Mouse (Mus musculus) liver, embryonic 15.5 days (tissue): ENCODE measurements at regions not wholly inside any gene's neighbourhood (a gene's known extent, or its start where the extent isn't known, plus 50 kb on each side); places are given as distances from the start of the nearest gene placed in this dataset.
A peak's percentile ranks its signal among the peaks of the same experiment; 100 is the strongest.
"Not testable (repeated sequence)": the region's sequence is repeated elsewhere in the genome, so short reads cannot be mapped to it uniquely, and the experiment has no call there.

ENCODE experiments used
- ATAC-seq: fragments of 200-750 bp; cut with Nextera tagmentation; 2 replicates; pipeline ENCODE4 v1.8.0; 2017; ENCODE audit warnings: moderate number of reproducible peaks, mild to moderate bottlenecking, moderate library complexity; ENCODE audit not compliant: insufficient read depth
- H3K27ac ChIP-seq: fragments of 300-500 bp; sonication (generic); replicated peaks from 2 replicates; pipeline ENCODE4 v1.5.1; 2015; ENCODE audit warnings: mild to moderate bottlenecking, inconsistent platforms
- H3K27me3 ChIP-seq: fragments of 300-500 bp; sonication (generic); 2 replicates; pipeline ENCODE4 v1.6.1; 2015; ENCODE audit warnings: mild to moderate bottlenecking, inconsistent platforms
- H3K36me3 ChIP-seq: fragments of 300-500 bp; sonication (generic); replicated peaks from 2 replicates; pipeline ENCODE4 v1.6.1; 2015; ENCODE audit warnings: moderate library complexity, mild to moderate bottlenecking, inconsistent platforms
- H3K4me1 ChIP-seq: fragments of 300-500 bp; sonication (generic); replicated peaks from 2 replicates; pipeline ENCODE4 v1.6.1; 2015; ENCODE audit warnings: inconsistent platforms
- H3K4me2 ChIP-seq: fragments of 300-500 bp; sonication (generic); 2 replicates; pipeline ENCODE4 v1.6.1; 2015; ENCODE audit warnings: moderate library complexity, mild to moderate bottlenecking, inconsistent platforms
- H3K4me3 ChIP-seq: fragments of 300-500 bp; sonication (generic); replicated peaks from 2 replicates; pipeline ENCODE4 v1.5.1; 2015; ENCODE audit warnings: mild to moderate bottlenecking, inconsistent platforms
- H3K9ac ChIP-seq: fragments of 300-500 bp; sonication (generic); 2 replicates; pipeline ENCODE4 v1.6.1; 2015; ENCODE audit warnings: moderate library complexity, mild to moderate bottlenecking, inconsistent platforms
- H3K9me3 ChIP-seq: fragments of 300-500 bp; sonication (generic); replicated peaks from 2 replicates; pipeline ENCODE4 v1.6.1; 2016; ENCODE audit warnings: inconsistent platforms
- WGBS: fragments of 180-500 bp; shearing (Covaris S2); methylation state at CpG from one replicate; pipeline ENCODE4 v1.1.7; 2015; ENCODE audit warnings: mixed read lengths; ENCODE audit not compliant: insufficient replicate concordance; 5-methylcytosine and 5-hydroxymethylcytosine counted together

DNA sequence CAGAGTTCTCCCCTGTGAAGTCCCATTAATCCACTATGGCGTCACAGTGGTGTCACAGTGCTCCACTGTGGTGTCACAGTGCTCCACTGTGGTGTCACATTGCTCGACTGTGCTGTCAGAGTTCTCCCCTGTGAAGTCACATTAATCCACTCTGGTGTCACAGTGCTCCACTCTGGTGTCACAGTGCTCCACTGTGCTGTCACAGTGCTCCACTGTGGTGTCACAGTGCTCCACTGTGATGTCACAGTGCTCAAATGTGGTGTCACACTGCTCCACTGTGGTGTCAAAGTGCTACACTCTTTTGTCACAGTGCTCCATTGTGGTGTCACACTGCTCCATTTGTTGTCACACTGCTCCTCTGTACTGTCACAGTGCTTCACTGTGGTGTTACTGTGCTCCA lies 85.0 kb upstream of the Scaf8 start:
- H3K27me3 ChIP-seq, H3K9me3 ChIP-seq, H3K4me1 ChIP-seq, H3K9ac ChIP-seq, H3K36me3 ChIP-seq, H3K4me3 ChIP-seq, H3K4me2 ChIP-seq, H3K27ac ChIP-seq: not testable (repeated sequence)
- 35% methylated on average over 2 of the region's 2 CpGs for WGBS
- peak; percentile 55 for ATAC-seq

DNA sequence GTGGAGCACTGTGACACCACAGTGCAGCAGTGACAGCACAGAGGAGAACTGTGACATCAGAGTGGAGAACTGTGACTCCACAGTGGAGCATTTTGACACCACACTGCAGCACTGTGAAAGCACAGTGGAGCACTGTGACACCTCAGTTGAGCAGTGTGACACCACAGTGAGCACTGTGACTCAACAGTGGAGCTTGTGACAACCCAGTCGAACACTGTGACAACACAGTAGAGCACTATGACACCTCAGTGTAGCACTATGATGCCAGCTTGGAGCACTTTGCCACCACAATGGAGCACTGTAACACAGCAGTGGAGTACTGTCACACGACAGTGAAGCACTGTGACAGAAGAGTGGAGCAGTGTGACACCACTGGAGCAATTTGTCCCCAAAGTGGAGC lies 79.7 kb upstream of the Scaf8 start:
- 0 out of 2 replicates have a peak, but pooled peaks cover 3% of the 10 kb centered on the region for H3K9me3 ChIP-seq
- no peaks in the 10 kb centered on the region for H3K27me3 ChIP-seq
- H3K36me3 ChIP-seq: no peaks in the 10 kb centered on the region
- H3K4me2 ChIP-seq: no peak overlapping the region
- ATAC-seq: no peak
- 36% methylated on average over 2 of the region's 2 CpGs for WGBS
- no peaks in the 10 kb centered on the region for H3K4me1 ChIP-seq
- H3K9ac ChIP-seq: no peak overlapping the region
- no peak overlapping the region for H3K4me3 ChIP-seq
- no peak overlapping the region for H3K27ac ChIP-seq

DNA sequence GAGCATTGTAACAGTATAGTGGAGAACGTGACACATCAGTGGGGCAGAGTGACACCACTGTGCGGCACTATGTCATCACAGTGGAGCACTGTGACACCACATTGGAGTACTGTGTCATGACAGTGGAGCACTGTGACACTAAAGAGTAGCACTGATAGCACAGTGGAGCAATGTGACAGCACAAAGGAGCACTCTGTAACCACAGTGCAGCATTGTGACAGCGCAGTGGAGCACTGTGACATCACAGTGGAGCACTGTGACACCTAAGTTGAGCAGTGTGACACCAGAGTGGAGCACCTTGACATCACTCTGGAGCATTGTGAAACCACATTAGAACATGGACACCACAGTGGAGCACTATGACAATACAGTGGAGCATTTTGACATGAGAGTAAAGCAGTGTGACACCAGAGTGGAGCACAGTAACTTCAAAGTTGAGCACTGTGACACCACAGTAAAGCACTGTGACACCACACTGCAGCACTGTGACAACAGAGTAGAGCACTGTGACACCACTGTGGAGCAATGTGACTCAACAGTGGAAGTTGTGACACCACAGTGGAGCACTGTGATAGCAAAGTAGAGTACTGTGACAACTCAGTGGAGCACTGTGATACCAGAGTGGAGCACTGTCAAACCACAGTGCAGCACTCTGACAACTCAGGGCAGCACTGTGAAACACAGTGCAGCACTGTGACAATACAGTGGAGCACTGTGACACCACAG lies 77.5 kb upstream of the Scaf8 start:
- Histone ChIP-seq H3K27ac (no peak overlapping the region), H3K9me3 (0 out of 2 replicates have a peak, but pooled peaks cover 3% of the 10 kb centered on the region), H3K4me1 (no peaks in the 10 kb centered on the region), H3K4me2 (no peak overlapping the region), H3K27me3 (no peaks in the 10 kb centered on the region), H3K4me3 (no peak overlapping the region), H3K9ac (no peak overlapping the region), H3K36me3 (no peaks in the 10 kb centered on the region)
- no peak for ATAC-seq
- 36% methylated on average over 3 of the region's 3 CpGs for WGBS

DNA sequence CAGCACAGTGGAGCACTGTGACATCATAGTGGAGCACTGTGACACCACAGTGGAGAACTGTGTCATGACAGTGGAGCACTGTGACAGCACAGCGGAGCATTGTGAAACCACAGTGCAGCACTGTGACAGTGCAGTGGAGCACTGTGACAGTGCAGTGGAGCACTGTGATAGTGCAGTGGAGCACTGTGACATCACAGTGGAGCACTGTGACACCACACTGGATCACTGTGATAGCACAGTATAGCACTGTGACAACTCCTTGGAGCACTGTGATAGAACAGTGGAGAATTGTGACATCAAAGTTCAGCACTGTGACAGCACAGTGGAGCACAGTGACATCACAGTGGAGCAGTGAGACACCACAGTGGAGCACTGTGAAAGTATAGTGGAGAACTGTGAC lies 76.7 kb upstream of the Scaf8 start:
- ATAC-seq: 0 out of 2 replicates have a peak, but pooled peaks have one; percentile 8
- H3K27ac ChIP-seq: no peak overlapping the region
- H3K36me3 ChIP-seq: no peaks in the 10 kb centered on the region
- H3K9ac ChIP-seq: no peak overlapping the region
- WGBS: 62% methylated on average over 1 of the region's 1 CpGs
- 0 out of 2 replicates have a peak, but pooled peaks cover 3% of the 10 kb centered on the region for H3K9me3 ChIP-seq
- H3K4me1 ChIP-seq: no peaks in the 10 kb centered on the region
- H3K4me3 ChIP-seq: no peak overlapping the region
- no peak overlapping the region for H3K4me2 ChIP-seq
- no peaks in the 10 kb centered on the region for H3K27me3 ChIP-seq

DNA sequence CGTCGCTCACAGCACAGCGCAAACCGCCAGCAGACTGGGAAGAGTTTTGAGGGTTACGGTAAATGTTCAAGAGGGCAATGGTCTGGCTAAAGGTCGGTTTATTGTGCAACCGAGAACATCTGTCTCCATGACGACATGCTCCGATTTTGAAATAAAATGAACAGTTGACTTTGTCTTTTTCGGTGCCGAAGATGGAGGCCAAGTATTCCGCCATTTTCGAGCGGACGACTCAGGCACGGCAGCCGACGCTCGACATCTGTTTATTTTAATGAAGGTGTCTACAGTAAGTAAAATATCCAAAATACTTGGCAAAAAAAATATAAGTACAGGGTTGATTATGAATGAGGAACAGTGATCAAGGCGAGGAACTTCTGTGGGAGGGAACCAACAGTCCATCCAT lies 70.3 kb upstream of the Scaf8 start:
- not testable (repeated sequence) for H3K9me3 ChIP-seq, H3K4me3 ChIP-seq, H3K4me1 ChIP-seq, H3K4me2 ChIP-seq, H3K9ac ChIP-seq, H3K36me3 ChIP-seq, ATAC-seq, H3K27me3 ChIP-seq, H3K27ac ChIP-seq
- WGBS: 73% methylated on average over 20 of the region's 20 CpGs

DNA sequence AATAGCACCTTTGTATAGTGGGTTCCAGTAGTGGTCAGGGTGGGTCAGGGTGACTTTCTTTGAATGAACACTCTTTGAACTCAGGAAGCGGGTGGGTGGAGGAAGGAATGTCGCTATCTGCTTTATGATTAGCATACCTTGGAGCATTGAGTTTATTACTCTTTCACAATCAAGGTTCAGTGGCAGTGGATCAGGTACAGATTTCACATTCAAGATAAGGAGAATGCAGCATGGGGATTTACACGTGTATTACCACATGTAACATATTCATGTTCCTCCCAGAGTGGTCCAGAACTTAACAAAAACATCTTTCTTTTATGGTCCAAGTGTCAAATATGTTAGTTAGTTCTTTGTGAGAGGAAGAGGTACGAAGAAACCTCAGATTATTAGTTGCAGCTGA lies 60.9 kb upstream of the Scaf8 start:
- not testable (repeated sequence) for ATAC-seq, H3K27ac ChIP-seq, H3K27me3 ChIP-seq, H3K4me1 ChIP-seq, H3K4me3 ChIP-seq, H3K36me3 ChIP-seq, H3K9me3 ChIP-seq, H3K9ac ChIP-seq, H3K4me2 ChIP-seq
- 61% methylated on average over 4 of the region's 4 CpGs for WGBS

DNA sequence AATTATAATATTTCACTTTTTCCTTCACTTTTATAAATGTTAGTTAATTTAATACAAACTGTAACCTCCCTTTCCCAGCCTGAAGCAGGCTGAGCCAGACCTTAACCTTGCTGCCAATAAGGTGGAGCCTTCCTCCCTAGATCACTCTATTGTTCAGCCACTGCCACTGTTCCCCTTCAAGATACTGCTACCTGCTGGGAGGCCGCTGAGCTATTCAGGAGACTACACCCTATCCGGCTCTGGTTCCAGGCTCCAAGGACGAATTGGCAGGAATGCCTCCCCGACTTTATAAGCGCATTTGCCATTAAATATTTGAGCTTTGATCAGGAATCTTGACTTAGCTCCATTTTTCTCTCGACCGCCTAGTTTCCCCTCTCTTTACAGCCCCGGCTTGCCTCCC lies 59.9 kb upstream of the Scaf8 start:
- ATAC-seq, H3K36me3 ChIP-seq, H3K27ac ChIP-seq, H3K27me3 ChIP-seq, H3K9ac ChIP-seq, H3K4me1 ChIP-seq, H3K9me3 ChIP-seq, H3K4me2 ChIP-seq, H3K4me3 ChIP-seq: not testable (repeated sequence)
- 47% methylated on average over 8 of the region's 8 CpGs for WGBS

DNA sequence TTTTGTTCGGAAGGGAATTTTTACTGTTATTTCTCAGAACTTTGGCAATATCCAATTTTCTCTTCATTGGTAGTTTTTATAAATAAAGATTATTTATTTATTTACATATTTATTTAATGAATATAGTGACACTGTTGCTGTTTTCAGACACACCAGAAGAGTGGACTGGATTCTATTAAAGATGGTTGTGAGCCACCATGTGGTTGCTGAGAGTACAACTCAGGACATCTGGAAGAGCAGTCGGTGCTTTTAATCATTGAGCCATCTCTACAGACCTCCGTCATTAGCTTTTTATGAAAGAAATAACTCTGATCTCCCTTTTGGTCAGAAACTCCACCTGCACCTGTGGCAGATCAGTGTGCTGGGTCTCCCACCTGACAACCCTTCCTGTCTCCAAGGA lies 59.4 kb upstream of the Scaf8 start:
- 71% methylated on average over 3 of the region's 3 CpGs for WGBS
- not testable (repeated sequence) for H3K36me3 ChIP-seq, H3K27me3 ChIP-seq, H3K4me3 ChIP-seq, H3K27ac ChIP-seq, H3K9ac ChIP-seq, H3K4me2 ChIP-seq, ATAC-seq, H3K4me1 ChIP-seq, H3K9me3 ChIP-seq

DNA sequence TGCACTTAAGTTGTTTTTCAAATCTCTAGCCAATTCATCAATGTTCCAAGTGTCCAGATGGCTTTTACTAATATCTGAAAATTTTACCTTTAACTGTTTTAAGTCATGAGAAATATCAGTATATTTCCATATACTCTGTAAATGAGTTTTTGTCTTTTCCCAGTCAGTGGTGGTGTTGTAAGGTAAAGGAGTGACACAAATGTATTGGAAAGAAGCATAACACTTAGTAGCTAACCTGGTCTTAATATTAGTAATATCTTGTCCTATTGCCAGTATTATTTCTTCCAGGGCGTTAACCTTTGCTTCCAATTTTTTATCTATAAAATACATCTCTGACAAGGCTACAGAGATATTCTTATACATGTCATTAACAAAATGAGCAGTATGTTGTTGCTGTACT lies 51.4 kb upstream of the Scaf8 start:
- ATAC-seq, H3K27me3 ChIP-seq, H3K4me2 ChIP-seq, H3K9ac ChIP-seq, H3K4me1 ChIP-seq, H3K9me3 ChIP-seq, H3K36me3 ChIP-seq, H3K4me3 ChIP-seq, H3K27ac ChIP-seq: not testable (repeated sequence)
- 61% methylated on average over 1 of the region's 1 CpGs for WGBS
